Mouse (Mus musculus): ENCODE results near the gene Rhobtb3. TPM values are rescaled to one million over a fixed set of nuclear protein-coding genes. Genes with fewer than 3 reads are reported as not detected.
"Not testable (repeated sequence)": the region's sequence is repeated elsewhere in the genome, so short reads cannot be mapped to it uniquely, and the experiment has no call there.

Gene Rhobtb3
- total RNA-seq, 2 experiments from 2014 or later, result 0.30 to 1.3 TPM

GRCm38 (mm10) chr13:75930660-75931059, 13.1 kb downstream of the Rhobtb3 start:
- no peak for ATAC-seq (replicated peaks; ENCODE audit: low FRiP score, poor library complexity, severe bottlenecking)

DNA sequence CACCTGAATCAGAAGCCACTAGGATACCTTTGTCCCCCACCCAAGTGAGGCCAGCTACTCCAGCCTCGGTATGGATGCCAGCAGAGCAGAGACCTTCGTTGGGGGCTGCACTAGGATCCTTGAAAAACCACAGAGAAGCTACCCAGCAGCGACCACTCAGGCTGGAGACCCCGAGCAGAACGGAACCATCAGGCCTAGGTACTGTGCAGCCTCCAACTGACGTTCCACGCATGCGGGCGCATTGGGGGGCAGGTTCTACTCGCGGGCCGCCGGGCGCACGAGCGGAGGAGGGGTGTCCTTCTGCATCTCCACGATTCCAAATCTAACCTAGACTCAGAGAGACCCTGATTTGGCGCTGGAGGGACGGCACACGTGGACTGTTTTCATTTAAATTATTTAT, 13.7 kb downstream of the Rhobtb3 start:
- no peak for ATAC-seq (replicated peaks; ENCODE audit: low FRiP score, poor library complexity, severe bottlenecking)

- not testable (repeated sequence) for ATAC-seq (replicated peaks; ENCODE audit: low FRiP score, poor library complexity, severe bottlenecking)
Measured at GRCm38 (mm10) chr13:75929071-75929470, 14.7 kb downstream of the Rhobtb3 start.

DNA sequence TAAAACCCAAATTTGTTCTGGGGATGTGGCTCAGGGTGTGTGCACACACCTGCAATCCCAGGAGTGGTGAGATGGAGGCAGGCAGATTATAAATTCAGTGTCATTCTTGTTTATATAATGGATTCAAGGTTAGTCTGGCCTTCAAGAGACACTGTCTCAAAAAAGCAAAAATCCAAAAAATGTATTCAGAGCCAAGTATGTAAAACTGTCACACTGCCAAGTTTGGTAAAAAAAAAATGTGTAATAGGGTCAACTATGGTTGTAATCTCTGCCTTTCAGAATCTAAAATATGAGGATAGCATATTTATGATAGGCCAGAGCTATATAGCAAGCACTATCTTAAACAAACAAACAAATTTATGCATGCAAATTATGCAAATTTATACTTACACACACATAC, 15.8 kb downstream of the Rhobtb3 start:
- ATAC-seq (replicated peaks; ENCODE audit: low FRiP score, poor library complexity, severe bottlenecking), result no peak

- ATAC-seq (replicated peaks; ENCODE audit: low FRiP score, poor library complexity, severe bottlenecking), result no peak
Measured at GRCm38 (mm10) chr13:75914151-75914550, 29.6 kb downstream of the Rhobtb3 start.

GRCm38 (mm10) chr13:75908187-75908586, 35.5 kb downstream of the Rhobtb3 start:
- no peak for ATAC-seq (replicated peaks; ENCODE audit: low FRiP score, poor library complexity, severe bottlenecking)

DNA sequence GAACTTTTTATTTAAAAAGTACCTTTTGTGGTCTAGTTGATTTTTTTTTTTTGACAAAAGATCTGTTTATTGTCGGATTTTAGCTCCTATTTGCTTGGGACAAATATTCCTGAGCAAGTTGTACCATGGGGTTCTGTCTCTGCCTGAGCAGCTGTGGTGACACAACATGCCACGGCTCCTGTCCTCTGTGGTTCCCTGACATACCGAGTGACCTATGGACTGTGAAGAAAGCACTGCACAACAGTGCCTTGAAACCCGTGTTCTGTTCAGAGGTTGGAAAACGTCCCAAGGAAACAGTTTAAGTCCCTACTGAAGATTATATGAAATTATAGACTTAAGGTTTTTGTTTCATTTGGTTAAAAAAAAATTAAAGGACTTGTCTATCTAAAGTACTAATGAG, 36.6 kb downstream of the Rhobtb3 start:
- ATAC-seq (replicated peaks; ENCODE audit: low FRiP score, poor library complexity, severe bottlenecking), result no peak

- no peak for ATAC-seq (replicated peaks; ENCODE audit: low FRiP score, poor library complexity, severe bottlenecking)
Measured at GRCm38 (mm10) chr13:75904660-75905059, 39.1 kb downstream of the Rhobtb3 start.

GRCm38 (mm10) chr13:75900928-75901327, 42.8 kb downstream of the Rhobtb3 start:
- not testable (repeated sequence) for ATAC-seq (replicated peaks; ENCODE audit: low FRiP score, poor library complexity, severe bottlenecking)

DNA sequence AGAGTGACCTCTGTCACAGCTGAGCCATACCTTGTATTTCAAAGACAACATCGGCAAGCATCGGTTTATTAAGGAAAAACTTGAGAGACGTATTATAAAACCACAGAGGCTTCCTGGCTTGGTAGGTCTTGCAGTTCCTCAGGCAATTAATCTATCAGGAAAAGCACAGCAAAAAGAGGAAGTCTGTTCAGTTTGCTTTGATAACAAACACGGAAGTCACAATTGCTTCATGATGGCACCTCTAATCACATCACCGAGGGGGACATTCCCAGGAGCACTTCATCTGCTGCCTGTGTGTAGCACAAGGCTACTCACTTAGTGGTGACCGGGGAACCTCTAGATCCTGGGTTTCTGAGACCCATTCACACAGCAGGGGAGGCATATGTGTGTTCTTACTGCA, 50.8 kb downstream of the Rhobtb3 start:
- no peak for ATAC-seq (replicated peaks; ENCODE audit: low FRiP score, poor library complexity, severe bottlenecking)

- no peak for ATAC-seq (replicated peaks; ENCODE audit: low FRiP score, poor library complexity, severe bottlenecking)
Measured at GRCm38 (mm10) chr13:75892291-75892690, 51.4 kb downstream of the Rhobtb3 start.

GRCm38 (mm10) chr13:75891868-75892267, 51.9 kb downstream of the Rhobtb3 start:
- no peak for ATAC-seq (replicated peaks; ENCODE audit: low FRiP score, poor library complexity, severe bottlenecking)

DNA sequence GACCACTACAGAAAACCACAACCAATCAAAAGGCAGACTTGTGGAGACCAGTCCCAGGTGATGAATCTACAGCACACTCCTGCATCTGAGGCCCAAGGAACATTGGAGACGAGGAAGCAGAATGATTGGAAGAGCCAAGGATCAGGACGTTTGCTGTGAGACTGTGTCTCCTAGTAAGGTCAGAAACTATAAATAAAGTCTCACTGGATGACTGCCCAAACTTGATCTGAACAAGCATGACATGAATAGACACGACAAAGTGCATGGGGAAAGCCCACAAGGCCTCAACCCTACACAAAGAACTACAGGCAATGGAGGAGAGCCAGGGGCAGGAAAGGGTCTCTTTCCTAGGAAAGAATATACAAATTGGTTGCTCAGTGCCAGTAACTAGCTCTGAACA, 59.9 kb downstream of the Rhobtb3 start:
- no peak for ATAC-seq (replicated peaks; ENCODE audit: low FRiP score, poor library complexity, severe bottlenecking)

DNA sequence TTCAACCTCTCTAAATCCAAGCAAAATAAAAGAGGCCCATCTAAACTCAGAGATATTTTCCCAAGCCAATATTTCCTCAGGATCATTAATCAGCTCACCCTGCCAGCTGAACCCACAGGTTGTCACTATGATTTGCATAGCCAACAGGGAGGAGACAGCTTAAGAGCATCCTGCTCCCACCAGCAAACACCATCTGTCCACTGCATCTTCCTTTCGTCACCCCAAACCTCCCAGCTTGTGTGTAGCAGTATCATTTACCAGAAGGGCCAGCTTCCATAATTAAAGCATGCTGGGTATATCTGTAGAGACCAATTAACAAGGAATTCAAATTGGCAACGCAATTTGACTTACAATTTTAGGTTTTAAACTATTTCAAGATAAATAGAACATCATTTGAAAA, 63.2 kb downstream of the Rhobtb3 start:
- ATAC-seq (replicated peaks; ENCODE audit: low FRiP score, poor library complexity, severe bottlenecking), result no peak

DNA sequence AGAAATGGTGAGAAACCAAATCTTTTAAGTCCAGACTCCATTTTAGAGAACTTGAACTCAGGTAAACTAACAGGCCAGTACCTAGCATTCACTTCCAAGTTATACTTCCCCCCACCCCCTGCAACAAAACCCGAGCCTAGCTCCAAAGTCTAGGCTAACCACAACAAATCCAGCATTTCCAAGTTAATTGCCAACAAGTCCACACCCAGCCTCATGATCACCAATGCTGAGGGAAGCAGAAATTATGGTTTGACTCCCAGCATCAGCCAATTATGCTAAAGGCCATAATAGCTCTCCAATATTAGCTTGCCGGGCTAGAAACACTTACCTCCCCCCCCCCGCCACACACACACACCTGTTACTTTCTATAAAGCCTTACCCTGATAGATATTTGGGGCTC, 64.0 kb downstream of the Rhobtb3 start:
- no peak for ATAC-seq (replicated peaks; ENCODE audit: low FRiP score, poor library complexity, severe bottlenecking)

DNA sequence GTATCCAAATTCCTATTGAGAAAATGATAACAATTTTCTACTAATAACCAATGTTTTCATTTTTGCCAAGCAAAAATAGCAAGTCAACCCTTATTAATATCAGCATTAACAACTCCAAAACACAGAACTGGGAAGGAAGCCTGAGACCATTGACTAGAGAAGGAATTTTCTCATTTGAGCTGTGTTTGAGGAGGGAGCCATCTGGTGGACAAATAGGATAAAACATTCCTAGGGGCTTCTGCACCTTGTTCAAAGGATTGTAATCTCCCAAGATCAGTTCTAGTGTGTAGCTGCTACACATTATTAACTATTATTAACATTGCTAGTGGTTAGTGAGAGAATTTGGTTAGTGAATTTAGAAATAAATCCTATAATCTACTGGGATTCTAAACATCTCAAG, 65.8 kb downstream of the Rhobtb3 start:
- ATAC-seq (replicated peaks; ENCODE audit: low FRiP score, poor library complexity, severe bottlenecking), result peak; percentile 86

GRCm38 (mm10) chr13:75876592-75876991, 67.1 kb downstream of the Rhobtb3 start:
- no peak for ATAC-seq (replicated peaks; ENCODE audit: low FRiP score, poor library complexity, severe bottlenecking)

GRCm38 (mm10) chr13:75876188-75876587, 67.5 kb downstream of the Rhobtb3 start:
- not testable (repeated sequence) for ATAC-seq (replicated peaks; ENCODE audit: low FRiP score, poor library complexity, severe bottlenecking)

DNA sequence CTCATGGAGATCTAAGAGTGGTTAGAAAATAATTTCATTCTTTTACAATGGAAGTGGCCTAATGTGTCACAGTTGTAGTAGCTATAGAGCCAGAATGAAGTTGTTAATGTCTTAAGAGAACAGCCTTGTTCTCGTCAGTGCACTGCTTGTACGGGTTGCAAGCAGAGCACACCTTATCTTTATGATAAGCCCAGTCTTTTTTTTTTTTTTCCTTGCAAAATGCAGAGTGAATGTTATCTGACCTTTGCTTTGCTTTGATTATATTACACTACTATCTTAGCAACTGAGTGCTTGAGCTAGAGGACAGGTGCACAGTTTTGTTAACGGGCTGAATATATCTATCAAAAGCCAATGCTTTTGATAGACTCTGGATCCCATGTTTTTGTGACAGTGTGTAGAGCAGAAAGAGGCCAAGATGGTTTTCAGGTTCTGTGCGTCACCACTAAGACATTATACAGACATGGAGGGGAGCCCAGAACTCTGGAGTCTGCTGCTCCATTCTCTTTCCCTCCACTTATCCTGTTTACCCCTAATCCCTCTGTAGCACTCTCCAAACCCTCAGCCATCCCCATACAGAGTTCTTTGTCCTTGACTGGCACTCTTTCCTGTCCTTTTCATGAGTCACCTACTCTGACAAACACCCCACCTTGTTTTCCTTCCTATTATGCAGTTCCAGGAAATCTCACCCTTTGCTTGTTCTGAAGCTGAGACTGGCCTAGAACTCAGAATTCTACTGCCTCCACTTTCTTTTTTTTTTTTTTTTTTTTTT, 68.9 kb downstream of the Rhobtb3 start:
- no peak for ATAC-seq (replicated peaks; ENCODE audit: low FRiP score, poor library complexity, severe bottlenecking)

DNA sequence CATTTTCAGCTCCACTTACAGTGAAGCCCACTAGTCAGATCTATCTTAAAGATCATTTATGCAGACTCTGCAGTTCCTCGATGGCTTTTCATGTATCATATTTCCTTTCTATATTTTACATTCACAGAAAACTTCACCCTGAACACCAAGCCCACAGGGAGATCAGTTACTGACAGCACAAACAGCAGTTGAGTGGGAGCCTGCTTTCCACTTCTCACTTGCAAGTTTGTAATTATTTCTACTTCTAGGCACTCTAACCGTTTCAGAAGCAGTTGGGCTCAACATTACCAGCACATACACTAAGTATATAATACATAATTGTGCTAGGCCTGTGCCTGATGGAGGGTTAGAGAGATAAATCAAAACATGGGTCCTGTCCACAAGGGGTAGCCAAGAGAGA, 75.8 kb downstream of the Rhobtb3 start:
- no peak for ATAC-seq (replicated peaks; ENCODE audit: low FRiP score, poor library complexity, severe bottlenecking)

DNA sequence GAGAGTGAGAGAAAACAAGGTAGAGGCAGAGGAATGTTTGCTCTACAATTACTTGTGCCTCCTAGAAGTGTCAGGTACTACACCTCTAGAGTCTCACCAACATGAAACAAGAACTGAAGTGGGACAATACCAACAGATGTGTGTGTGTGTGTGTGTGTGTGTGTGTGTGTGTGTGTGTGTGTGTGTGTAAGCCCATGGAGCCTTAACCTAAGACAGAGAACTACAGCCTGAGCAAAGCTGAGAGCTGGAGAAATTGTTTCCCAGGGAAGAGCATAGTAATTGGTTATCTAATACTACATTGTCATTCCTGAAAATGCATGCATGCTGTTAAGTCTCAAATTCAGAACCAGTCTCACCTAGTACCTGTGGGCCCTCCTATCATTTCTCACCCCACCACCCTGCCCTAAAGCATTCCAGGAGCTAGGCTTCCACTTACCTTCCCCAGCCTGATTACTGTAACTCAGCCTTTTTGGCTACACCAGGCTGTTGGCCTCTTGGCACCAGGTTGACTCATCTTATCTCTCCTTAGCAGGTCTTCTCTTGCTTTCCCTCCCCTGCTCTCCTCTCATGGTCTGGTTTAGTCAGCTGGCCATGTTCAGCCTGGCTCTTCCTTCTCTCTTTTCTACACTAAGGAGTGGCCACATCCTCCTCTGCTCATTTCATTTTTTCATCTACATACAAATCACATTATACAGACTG, 78.1 kb downstream of the Rhobtb3 start:
- ATAC-seq (replicated peaks; ENCODE audit: low FRiP score, poor library complexity, severe bottlenecking), result peak; percentile 100

Measured in erythroid progenitor cell, adult 5-6 weeks (primary cell).